Mouse (Mus musculus): ENCODE measurements around the gene Zmiz1. TPM values are rescaled to one million over a fixed set of nuclear protein-coding genes. Genes with fewer than 3 reads are reported as not detected.
A peak's percentile ranks its signal among the peaks of the same experiment; 100 is the strongest.

The Zmiz1 gene
- polyA plus RNA-seq, 1 experiment from 2014 or later, result 57.4 TPM

DNA sequence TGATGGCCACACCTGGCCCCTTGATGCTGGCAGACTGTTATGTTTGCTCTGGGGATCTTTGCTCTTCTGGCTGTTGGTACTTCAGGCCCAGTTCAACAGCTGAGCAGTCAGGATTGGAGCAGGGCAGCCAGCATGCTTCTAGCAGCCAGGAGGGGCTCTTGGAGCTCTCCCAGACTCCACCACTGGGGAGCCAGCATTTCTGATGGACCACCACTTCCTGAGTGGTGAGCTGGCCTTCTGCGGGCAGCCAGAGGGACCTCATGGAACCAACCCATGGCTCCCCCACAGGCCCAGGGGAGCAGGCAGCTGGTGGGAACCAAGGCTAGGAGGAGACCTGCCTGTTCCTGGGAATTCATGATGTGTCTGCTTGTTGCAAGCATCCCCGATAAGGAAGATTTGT is 94.4 kb downstream of the Zmiz1 start:
- Histone ChIP-seq H3K4me3 (ENCODE audit: low read depth, low read length) (no peak overlapping the region), H3K36me3 (ENCODE audit: control insufficient read depth, insufficient read depth, low read length) (no peaks in the 10 kb centered on the region), H3K27ac (ENCODE audit: low read depth, low read length) (peak overlapping the region; percentile 56; the same call in 1 of the 2 replicates), H3K27me3 (ENCODE audit: control insufficient read depth, insufficient read depth, low read length) (no peaks in the 10 kb centered on the region), H3K4me1 (ENCODE audit: control insufficient read depth, insufficient read depth, low read length) (peaks cover 53% of the 10 kb centered on the region), H3K4me2 (ENCODE audit: low read depth) (no peak overlapping the region), H3K9me3 (ENCODE audit: control insufficient read depth, low read length) (no peaks in the 10 kb centered on the region), H3K9ac (ENCODE audit: low read length) (no peak overlapping the region)
- DNase-seq (ENCODE audit: low spot score), result no peak
- WGBS, result 68% methylated on average over 2 of the region's 2 CpGs
- ATAC-seq (ENCODE audit: insufficient read depth, low FRiP score, low TSS enrichment), result no peak

GRCm38 (mm10) chr14:25554781-25555180 is 95.8 kb downstream of the Zmiz1 start:
- H3K9me3 ChIP-seq (ENCODE audit: control insufficient read depth, low read length), result no peaks in the 10 kb centered on the region
- H3K27me3 ChIP-seq (ENCODE audit: control insufficient read depth, insufficient read depth, low read length), result no peaks in the 10 kb centered on the region
- peak; percentile 47 for DNase-seq (ENCODE audit: low spot score)
- no peak overlapping the region for H3K9ac ChIP-seq (ENCODE audit: low read length)
- peaks cover 42% of the 10 kb centered on the region for H3K4me1 ChIP-seq (ENCODE audit: control insufficient read depth, insufficient read depth, low read length)
- H3K4me3 ChIP-seq (ENCODE audit: low read depth, low read length), result no peak overlapping the region
- WGBS, result 11% methylated on average over 8 of the region's 8 CpGs
- H3K27ac ChIP-seq (ENCODE audit: low read depth, low read length), result peak overlapping the region; percentile 42; the same call in 1 of the 2 replicates
- H3K4me2 ChIP-seq (ENCODE audit: low read depth), result no peak overlapping the region
- H3K36me3 ChIP-seq (ENCODE audit: control insufficient read depth, insufficient read depth, low read length), result peaks cover 2% of the 10 kb centered on the region; the same call in 1 of the 2 replicates
- 0 out of 2 replicates have a peak, but pooled peaks have one; percentile 22 for ATAC-seq (ENCODE audit: insufficient read depth, low FRiP score, low TSS enrichment)

- peak; percentile 21 for DNase-seq (ENCODE audit: low spot score)
- no peaks in the 10 kb centered on the region for H3K9me3 ChIP-seq (ENCODE audit: control insufficient read depth, low read length)
- peaks cover 2% of the 10 kb centered on the region; the same call in 1 of the 2 replicates for H3K36me3 ChIP-seq (ENCODE audit: control insufficient read depth, insufficient read depth, low read length)
- ATAC-seq (ENCODE audit: insufficient read depth, low FRiP score, low TSS enrichment), result no peak
- peaks cover 38% of the 10 kb centered on the region for H3K4me1 ChIP-seq (ENCODE audit: control insufficient read depth, insufficient read depth, low read length)
- WGBS, result 14% methylated on average over 10 of the region's 10 CpGs
- H3K27ac ChIP-seq (ENCODE audit: low read depth, low read length), result peak overlapping the region; percentile 42; the same call in 1 of the 2 replicates
- no peak overlapping the region for H3K4me2 ChIP-seq (ENCODE audit: low read depth)
- H3K27me3 ChIP-seq (ENCODE audit: control insufficient read depth, insufficient read depth, low read length), result no peaks in the 10 kb centered on the region
- no peak overlapping the region for H3K4me3 ChIP-seq (ENCODE audit: low read depth, low read length)
- H3K9ac ChIP-seq (ENCODE audit: low read length), result no peak overlapping the region
Observed at GRCm38 (mm10) chr14:25555291-25555781, 96.4 kb downstream of the Zmiz1 start.

DNA sequence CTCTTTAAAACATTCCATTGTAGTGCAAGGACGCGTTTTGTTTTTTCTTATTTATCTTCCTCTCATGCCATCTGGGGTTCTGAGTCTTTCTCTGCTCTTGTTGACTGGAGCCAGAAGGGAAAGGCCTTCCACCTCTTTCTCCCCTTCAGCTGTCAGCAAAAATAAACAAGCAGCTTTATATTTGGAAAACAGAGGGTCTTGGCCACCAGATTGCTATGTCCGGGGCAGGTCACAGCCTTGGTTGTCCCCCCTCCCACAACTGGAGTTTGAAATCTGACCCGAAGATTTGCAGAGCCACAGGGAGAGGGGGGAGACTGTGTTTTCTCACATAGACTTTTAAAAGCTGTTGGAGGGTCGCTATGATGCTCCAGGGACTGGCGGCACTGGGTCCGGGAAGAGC is 96.9 kb downstream of the Zmiz1 start:
- no peak for ATAC-seq (ENCODE audit: insufficient read depth, low FRiP score, low TSS enrichment)

GRCm38 (mm10) chr14:25557014-25557413 is 98.0 kb downstream of the Zmiz1 start:
- Histone ChIP-seq H3K36me3 (ENCODE audit: control insufficient read depth, insufficient read depth, low read length) (peaks cover 2% of the 10 kb centered on the region; the same call in 1 of the 2 replicates), H3K9ac (ENCODE audit: low read length) (no peak overlapping the region)

More for the DNA sequence above, 96.9 kb downstream of the Zmiz1 start:
- DNase-seq (ENCODE audit: low spot score), result no peak
- Histone ChIP-seq H3K4me3 (ENCODE audit: low read depth, low read length) (no peak overlapping the region), H3K9ac (ENCODE audit: low read length) (peak overlapping the region; percentile 5), H3K9me3 (ENCODE audit: control insufficient read depth, low read length) (no peaks in the 10 kb centered on the region), H3K27me3 (ENCODE audit: control insufficient read depth, insufficient read depth, low read length) (no peaks in the 10 kb centered on the region), H3K36me3 (ENCODE audit: control insufficient read depth, insufficient read depth, low read length) (peaks cover 2% of the 10 kb centered on the region; the same call in 1 of the 2 replicates), H3K4me2 (ENCODE audit: low read depth) (no peak overlapping the region), H3K27ac (ENCODE audit: low read depth, low read length) (no peak overlapping the region), H3K4me1 (ENCODE audit: control insufficient read depth, insufficient read depth, low read length) (peaks cover 34% of the 10 kb centered on the region)
- WGBS, result 3% methylated on average over 7 of the region's 7 CpGs

DNA sequence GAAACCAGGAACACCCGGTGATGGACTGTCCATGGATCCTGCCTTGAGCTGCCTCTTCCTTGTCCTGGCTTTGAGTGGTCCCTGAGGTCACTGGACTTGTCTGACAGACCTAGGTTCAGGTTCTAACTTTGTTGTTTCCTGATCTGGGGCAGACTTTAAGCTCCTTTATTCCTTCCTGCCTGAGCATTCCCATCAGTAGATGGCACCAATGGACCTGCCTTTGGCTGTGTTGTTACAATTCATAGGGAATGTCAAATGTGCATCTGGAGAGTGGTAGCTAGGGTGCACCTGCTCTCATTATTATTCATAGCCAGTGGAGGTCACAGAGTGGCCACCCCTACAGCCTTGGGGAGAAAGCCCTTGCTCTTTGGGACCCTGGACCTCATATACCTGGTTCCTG is 99.5 kb downstream of the Zmiz1 start:
- Histone ChIP-seq H3K36me3 (ENCODE audit: control insufficient read depth, insufficient read depth, low read length) (peaks cover 3% of the 10 kb centered on the region; the same call in 1 of the 2 replicates), H3K4me1 (ENCODE audit: control insufficient read depth, insufficient read depth, low read length) (peaks cover 30% of the 10 kb centered on the region), H3K9me3 (ENCODE audit: control insufficient read depth, low read length) (no peaks in the 10 kb centered on the region), H3K4me3 (ENCODE audit: low read depth, low read length) (no peak overlapping the region), H3K27ac (ENCODE audit: low read depth, low read length) (no peak overlapping the region), H3K4me2 (ENCODE audit: low read depth) (no peak overlapping the region), H3K27me3 (ENCODE audit: control insufficient read depth, insufficient read depth, low read length) (no peaks in the 10 kb centered on the region), H3K9ac (ENCODE audit: low read length) (no peak overlapping the region)
- WGBS, result 94% methylated on average over 1 of the region's 1 CpGs
- ATAC-seq (ENCODE audit: insufficient read depth, low FRiP score, low TSS enrichment), result no peak
- DNase-seq (ENCODE audit: low spot score), result no peak

More at GRCm38 (mm10) chr14:25557014-25557413, 98.0 kb downstream of the Zmiz1 start:
- no peak overlapping the region for H3K4me2 ChIP-seq (ENCODE audit: low read depth)
- H3K27ac ChIP-seq (ENCODE audit: low read depth, low read length), result no peak overlapping the region
- H3K9me3 ChIP-seq (ENCODE audit: control insufficient read depth, low read length), result no peaks in the 10 kb centered on the region
- ATAC-seq (ENCODE audit: insufficient read depth, low FRiP score, low TSS enrichment) (no peak), DNase-seq (ENCODE audit: low spot score) (no peak)
- no peak overlapping the region for H3K4me3 ChIP-seq (ENCODE audit: low read depth, low read length)
- no peaks in the 10 kb centered on the region for H3K27me3 ChIP-seq (ENCODE audit: control insufficient read depth, insufficient read depth, low read length)
- 33% methylated on average over 8 of the region's 8 CpGs for WGBS
- peaks cover 33% of the 10 kb centered on the region for H3K4me1 ChIP-seq (ENCODE audit: control insufficient read depth, insufficient read depth, low read length)

DNA sequence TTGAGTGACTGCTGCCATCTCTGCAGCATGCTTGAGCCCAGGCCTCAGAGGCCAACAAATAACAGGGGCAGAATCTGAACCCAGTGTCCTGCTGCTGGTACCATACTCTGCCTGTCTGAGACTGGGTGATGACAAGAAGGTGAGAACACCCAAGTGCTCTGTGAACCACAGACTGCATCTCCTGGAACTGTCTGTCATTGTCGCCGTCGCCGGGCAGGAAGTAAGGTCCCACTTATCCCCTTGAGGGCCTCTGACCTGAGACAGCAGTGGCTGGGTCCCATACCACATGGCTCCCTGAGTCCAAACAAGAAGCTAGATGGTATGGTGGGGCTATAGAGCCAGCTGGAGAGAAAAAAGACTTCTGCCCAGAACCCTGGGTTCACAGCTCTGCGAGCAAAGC is 100.9 kb downstream of the Zmiz1 start:
- no peak overlapping the region for H3K27ac ChIP-seq (ENCODE audit: low read depth, low read length)

GRCm38 (mm10) chr14:25560841-25561240 is 101.9 kb downstream of the Zmiz1 start:
- WGBS, result 87% methylated on average over 3 of the region's 3 CpGs
- H3K36me3 ChIP-seq (ENCODE audit: control insufficient read depth, insufficient read depth, low read length), result peaks cover 5% of the 10 kb centered on the region; the same call in 1 of the 2 replicates
- H3K9me3 ChIP-seq (ENCODE audit: control insufficient read depth, low read length), result no peaks in the 10 kb centered on the region
- no peak overlapping the region for H3K27ac ChIP-seq (ENCODE audit: low read depth, low read length)
- no peak overlapping the region for H3K9ac ChIP-seq (ENCODE audit: low read length)
- ATAC-seq (ENCODE audit: insufficient read depth, low FRiP score, low TSS enrichment) (no peak), DNase-seq (ENCODE audit: low spot score) (peak; percentile 25)
- H3K4me3 ChIP-seq (ENCODE audit: low read depth, low read length), result no peak overlapping the region
- H3K4me1 ChIP-seq (ENCODE audit: control insufficient read depth, insufficient read depth, low read length), result peaks cover 21% of the 10 kb centered on the region
- H3K27me3 ChIP-seq (ENCODE audit: control insufficient read depth, insufficient read depth, low read length), result no peaks in the 10 kb centered on the region
- no peak overlapping the region for H3K4me2 ChIP-seq (ENCODE audit: low read depth)

More for the DNA sequence above, 100.9 kb downstream of the Zmiz1 start:
- H3K9me3 ChIP-seq (ENCODE audit: control insufficient read depth, low read length), result no peaks in the 10 kb centered on the region
- WGBS, result 86% methylated on average over 5 of the region's 5 CpGs
- no peak overlapping the region for H3K4me3 ChIP-seq (ENCODE audit: low read depth, low read length)
- DNase-seq (ENCODE audit: low spot score), result no peak
- no peaks in the 10 kb centered on the region for H3K27me3 ChIP-seq (ENCODE audit: control insufficient read depth, insufficient read depth, low read length)
- ATAC-seq (ENCODE audit: insufficient read depth, low FRiP score, low TSS enrichment), result no peak
- no peak overlapping the region for H3K4me2 ChIP-seq (ENCODE audit: low read depth)
- H3K9ac ChIP-seq (ENCODE audit: low read length), result no peak overlapping the region
- H3K36me3 ChIP-seq (ENCODE audit: control insufficient read depth, insufficient read depth, low read length), result peaks cover 5% of the 10 kb centered on the region; the same call in 1 of the 2 replicates
- peaks cover 26% of the 10 kb centered on the region for H3K4me1 ChIP-seq (ENCODE audit: control insufficient read depth, insufficient read depth, low read length)

GRCm38 (mm10) chr14:25561716-25562115 is 102.7 kb downstream of the Zmiz1 start:
- Histone ChIP-seq H3K4me1 (ENCODE audit: control insufficient read depth, insufficient read depth, low read length) (peaks cover 17% of the 10 kb centered on the region), H3K27ac (ENCODE audit: low read depth, low read length) (no peak overlapping the region), H3K4me3 (ENCODE audit: low read depth, low read length) (no peak overlapping the region), H3K4me2 (ENCODE audit: low read depth) (no peak overlapping the region), H3K9ac (ENCODE audit: low read length) (no peak overlapping the region), H3K27me3 (ENCODE audit: control insufficient read depth, insufficient read depth, low read length) (no peaks in the 10 kb centered on the region), H3K36me3 (ENCODE audit: control insufficient read depth, insufficient read depth, low read length) (peaks cover 5% of the 10 kb centered on the region; the same call in 1 of the 2 replicates), H3K9me3 (ENCODE audit: control insufficient read depth, low read length) (no peaks in the 10 kb centered on the region)
- ATAC-seq (ENCODE audit: insufficient read depth, low FRiP score, low TSS enrichment) (no peak), DNase-seq (ENCODE audit: low spot score) (no peak)
- 43% methylated on average over 1 of the region's 1 CpGs for WGBS

Data from neural tube, embryonic 11.5 days (tissue).